Mouse (Mus musculus) C2C12 (cell line): ENCODE measurements around the gene Dstn. TPM values are rescaled to one million over a fixed set of nuclear protein-coding genes. Genes with fewer than 3 reads are reported as not detected.

ENCODE experiments used
- H3K27me3 ChIP-seq: one replicate; pipeline ENCODE4 v1.6.1; 2011; ENCODE audit not compliant: control insufficient read depth, insufficient read depth, insufficient read length
- H3K36me3 ChIP-seq: one replicate; pipeline ENCODE4 v1.6.1; 2011; ENCODE audit not compliant: control insufficient read depth, insufficient read depth
- H3K4me3 ChIP-seq: one replicate; pipeline ENCODE4 v1.5.1; 2011; ENCODE audit warnings: mild to moderate bottlenecking, control low read depth; ENCODE audit not compliant: poor library complexity, insufficient read depth, severe bottlenecking
- H3K79me2 ChIP-seq: one replicate; pipeline ENCODE4 v1.6.1; 2011; ENCODE audit not compliant: control insufficient read depth, insufficient read depth
- H3K79me3 ChIP-seq: one replicate; pipeline ENCODE4 v1.6.1; 2011; ENCODE audit warnings: low read depth, control low read depth
- H3ac ChIP-seq: one replicate; pipeline ENCODE3; 2011; ENCODE audit warnings: low read depth; ENCODE audit not compliant: control insufficient read depth, insufficient read length
- CEBPB ChIP-seq: IDR thresholded peaks from one replicate; pipeline ENCODE4 v1.6.1; 2011; ENCODE audit warnings: low read depth, mild to moderate bottlenecking, control low read depth, moderate library complexity
- CTCF ChIP-seq: IDR thresholded peaks from one replicate; pipeline ENCODE4 v1.5.1; 2011; ENCODE audit not compliant: control insufficient read depth, insufficient read depth, insufficient read length
- FOSL1 ChIP-seq: IDR thresholded peaks from one replicate; pipeline ENCODE4 v1.8.0; 2011; ENCODE audit warnings: mild to moderate bottlenecking, low read length; ENCODE audit not compliant: poor library complexity, insufficient read depth, severe bottlenecking
- MAX ChIP-seq: IDR thresholded peaks from one replicate; pipeline ENCODE4 v1.6.1; 2011; ENCODE audit warnings: mild to moderate bottlenecking, control low read depth
- MYOD1 ChIP-seq: IDR thresholded peaks from one replicate; pipeline ENCODE4 v1.6.1; 2011; ENCODE audit warnings: low read depth; ENCODE audit not compliant: control insufficient read depth, insufficient read length
- MYOG ChIP-seq: IDR thresholded peaks from one replicate; pipeline ENCODE4 v1.6.1; 2011; ENCODE audit not compliant: control insufficient read depth, insufficient read length; ENCODE audit errors: extremely low read depth
- USF1 ChIP-seq: IDR thresholded peaks from one replicate; pipeline ENCODE4 v1.6.1; 2011; ENCODE audit warnings: low read depth, mild to moderate bottlenecking, control low read depth, moderate library complexity
- polyA plus RNA-seq: library from polyadenylated mRNA; unstranded; fragments of >200 nt; fragmentation: generic; extraction: Trizol; gene quantifications from one replicate; pipeline ENCODE4 v1.2.1, GENCODE M21; 2012; ENCODE audit warnings: missing spikeins

The Dstn gene
- polyA plus RNA-seq, 1 experiment, result 287 TPM

GRCm38 (mm10) chr2:143980781-143981398 is 65.8 kb downstream of the Dstn start:
- H3K79me2 ChIP-seq, result peaks cover 98% of the 10 kb centered on the region
- no peak overlapping the region for H3ac ChIP-seq
- TF ChIP-seq CTCF (peak; percentile 63), CEBPB (no peak)
- H3K27me3 ChIP-seq, result no peaks in the 10 kb centered on the region
- no peak overlapping the region for H3K4me3 ChIP-seq
- H3K79me3 ChIP-seq, result peaks cover 55% of the 10 kb centered on the region
- H3K36me3 ChIP-seq, result peaks cover 59% of the 10 kb centered on the region

DNA sequence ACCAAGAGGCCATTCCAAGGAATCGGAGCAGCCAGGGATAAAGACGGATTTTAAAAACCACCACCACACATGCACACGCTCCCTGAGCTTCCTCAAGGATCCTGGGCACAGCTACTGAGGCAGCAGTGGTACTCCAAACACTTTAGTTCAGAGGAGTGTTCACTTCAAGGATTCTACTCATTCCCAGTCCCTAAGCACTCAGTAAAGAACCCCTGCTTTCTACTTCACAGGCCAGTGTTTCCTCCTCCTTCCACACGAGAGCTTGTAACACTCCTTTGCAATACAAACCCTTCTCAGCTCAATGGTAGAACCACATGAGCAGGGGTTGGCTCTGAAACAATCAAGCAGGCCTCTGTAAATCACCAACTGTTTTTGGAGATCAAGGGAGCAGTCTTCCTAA is 67.0 kb downstream of the Dstn start:
- no peak for TF ChIP-seq MAX
- TF ChIP-seq MYOG, result no peak
- no peak for TF ChIP-seq MYOD1
- no peak for TF ChIP-seq USF1
- no peak for TF ChIP-seq CEBPB
- TF ChIP-seq CTCF, result no peak
- no peak overlapping the region for H3K4me3 ChIP-seq
- no peak overlapping the region for H3ac ChIP-seq
- H3K36me3 ChIP-seq, result peaks cover 63% of the 10 kb centered on the region
- H3K79me3 ChIP-seq, result peaks cover 61% of the 10 kb centered on the region
- peaks cover 100% of the 10 kb centered on the region for H3K79me2 ChIP-seq
- no peaks in the 10 kb centered on the region for H3K27me3 ChIP-seq

- Histone ChIP-seq H3ac (no peak overlapping the region), H3K79me3 (peaks cover 60% of the 10 kb centered on the region), H3K27me3 (no peaks in the 10 kb centered on the region), H3K4me3 (no peak overlapping the region), H3K79me2 (peaks cover 100% of the 10 kb centered on the region), H3K36me3 (peaks cover 67% of the 10 kb centered on the region)
- TF ChIP-seq MYOG, result no peak
- TF ChIP-seq USF1, result no peak
- TF ChIP-seq MAX, result no peak
- no peak for TF ChIP-seq FOSL1
- TF ChIP-seq MYOD1, result no peak
- TF ChIP-seq CEBPB, result no peak
- TF ChIP-seq CTCF, result no peak
Measured at GRCm38 (mm10) chr2:143982901-143983300, 67.8 kb downstream of the Dstn start.

GRCm38 (mm10) chr2:143983482-143983881 is 68.4 kb downstream of the Dstn start:
- Histone ChIP-seq H3K79me2 (peaks cover 99% of the 10 kb centered on the region), H3ac (no peak overlapping the region), H3K4me3 (no peak overlapping the region), H3K36me3 (peaks cover 61% of the 10 kb centered on the region), H3K79me3 (peaks cover 58% of the 10 kb centered on the region), H3K27me3 (no peaks in the 10 kb centered on the region)
- TF ChIP-seq MYOD1 (no peak), CTCF (no peak), MAX (no peak), CEBPB (no peak), MYOG (no peak), USF1 (no peak), FOSL1 (no peak)

GRCm38 (mm10) chr2:143987485-143987884 is 72.4 kb downstream of the Dstn start:
- Histone ChIP-seq H3K27me3 (no peaks in the 10 kb centered on the region), H3K36me3 (peaks cover 48% of the 10 kb centered on the region), H3K79me2 (peaks cover 98% of the 10 kb centered on the region), H3K4me3 (no peak overlapping the region), H3K79me3 (peaks cover 69% of the 10 kb centered on the region), H3ac (no peak overlapping the region)
- TF ChIP-seq USF1 (no peak), MAX (no peak), MYOD1 (no peak), CTCF (no peak), MYOG (no peak), FOSL1 (no peak), CEBPB (no peak)

- Histone ChIP-seq H3K36me3 (peaks cover 47% of the 10 kb centered on the region), H3K4me3 (no peak overlapping the region), H3K79me2 (peaks cover 98% of the 10 kb centered on the region), H3K79me3 (peaks cover 71% of the 10 kb centered on the region), H3K27me3 (no peaks in the 10 kb centered on the region), H3ac (no peak overlapping the region)
- TF ChIP-seq USF1 (no peak), CTCF (no peak), FOSL1 (no peak), MYOD1 (no peak), MAX (no peak), CEBPB (no peak), MYOG (no peak)
Measured at GRCm38 (mm10) chr2:143988016-143988415, 72.9 kb downstream of the Dstn start.
